Mouse (Mus musculus): ENCODE data around the gene Fabp1. TPM values are rescaled to one million over a fixed set of nuclear protein-coding genes. Genes with fewer than 3 reads are reported as not detected.

The Fabp1 gene
- total and polyA plus RNA-seq, 3 experiments, result not detected

GRCm38 (mm10) chr6:71154861-71155260, 44.8 kb upstream of the Fabp1 start:
- H3K9ac ChIP-seq (ENCODE audit: control insufficient read depth, low read depth, low read length, poor library complexity, severe bottlenecking), result no peak overlapping the region
- H3K4me3 ChIP-seq (ENCODE audit: control insufficient read depth in 1 of 2, insufficient read depth in 1 of 2, low read depth in 2 of 2, low read length in 2 of 2), result no peak overlapping the region
- no peak for TF ChIP-seq CHD2 (IDR thresholded peaks at IDR 0.05; ENCODE audit: low read length)
- TF ChIP-seq ELF1 (IDR thresholded peaks at IDR 0.05; ENCODE audit: low read depth, low read length), result no peak
- no peak for TF ChIP-seq GATA1 (IDR thresholded peaks at IDR 0.05; ENCODE audit: low read depth, low read length)
- TF ChIP-seq POLR2AphosphoS5 (IDR thresholded peaks at IDR 0.05; ENCODE audit: borderline replicate concordance, low read depth, low read length), result no peak
- TF ChIP-seq MAFK (IDR thresholded peaks at IDR 0.05; ENCODE audit: borderline replicate concordance, low read depth, low read length), result no peak
- no peak for TF ChIP-seq USF1 (IDR thresholded peaks at IDR 0.05; ENCODE audit: low read depth, low read length)
- TF ChIP-seq MEF2A (IDR thresholded peaks at IDR 0.05; ENCODE audit: extremely low read depth, insufficient replicate concordance, low read depth, low read length, poor library complexity, severe bottlenecking), result no peak
- TF ChIP-seq HCFC1 (IDR thresholded peaks at IDR 0.05; ENCODE audit: low read depth, low read length), result no peak
- no peak for TF ChIP-seq MXI1 (IDR thresholded peaks at IDR 0.05; ENCODE audit: low read depth, low read length)
- TF ChIP-seq TBP (IDR thresholded peaks at IDR 0.05; ENCODE audit: low read depth, low read length), result no peak
- TF ChIP-seq CHD1 (IDR thresholded peaks at IDR 0.05; ENCODE audit: low read depth, low read length), result no peak
- H3K36me3 ChIP-seq (ENCODE audit: control insufficient read depth in 1 of 2, insufficient read depth in 2 of 2, low read length in 2 of 2), result no peaks in the 10 kb centered on the region
- H3K4me1 ChIP-seq (ENCODE audit: control insufficient read depth in 1 of 2, insufficient read depth in 2 of 2, low read length in 2 of 2), result no peaks in the 10 kb centered on the region
- H3K27ac ChIP-seq (ENCODE audit: control insufficient read depth, low read depth, low read length), result no peak overlapping the region
- no peak for DNase-seq (ENCODE audit: low read depth, low spot score)
- H3K79me2 ChIP-seq (ENCODE audit: control insufficient read depth, insufficient read depth, low read length, poor library complexity), result no peaks in the 10 kb centered on the region
- peaks cover 0 to 4% of the 10 kb centered on the region in 2 experiments; a peak in 2 of 4 replicates for H3K27me3 ChIP-seq (ENCODE audit: control insufficient read depth in 1 of 2, insufficient read depth in 2 of 2, low read length in 2 of 2)
- H3K9me3 ChIP-seq (replicated peaks; ENCODE audit: insufficient read depth, low read length), result no peaks in the 10 kb centered on the region

GRCm38 (mm10) chr6:71156674-71157326, 42.8 kb upstream of the Fabp1 start:
- no peaks in the 10 kb centered on the region for H3K9me3 ChIP-seq (replicated peaks; ENCODE audit: insufficient read depth, low read length)
- no peaks in the 10 kb centered on the region for H3K36me3 ChIP-seq (ENCODE audit: control insufficient read depth in 1 of 2, insufficient read depth in 2 of 2, low read length in 2 of 2)
- H3K4me3 ChIP-seq (ENCODE audit: control insufficient read depth in 1 of 2, insufficient read depth in 1 of 2, low read depth in 2 of 2, low read length in 2 of 2), result peak overlapping the region; percentile 34 to 64; a peak in 3 of 4 replicates
- H3K27me3 ChIP-seq (ENCODE audit: control insufficient read depth in 1 of 2, insufficient read depth in 2 of 2, low read length in 2 of 2), result peaks cover 0 to 3% of the 10 kb centered on the region in 2 experiments; a peak in 3 of 4 replicates
- H3K4me1 ChIP-seq (ENCODE audit: control insufficient read depth in 1 of 2, insufficient read depth in 2 of 2, low read length in 2 of 2), result no peaks in the 10 kb centered on the region
- no peaks in the 10 kb centered on the region for H3K79me2 ChIP-seq (ENCODE audit: control insufficient read depth, insufficient read depth, low read length, poor library complexity)
- TF ChIP-seq POLR2AphosphoS2 (IDR thresholded peaks at IDR 0.05; ENCODE audit: low read length) (no peak), CHD1 (IDR thresholded peaks at IDR 0.05; ENCODE audit: low read depth, low read length) (no peak), EP300 (IDR thresholded peaks at IDR 0.05; ENCODE audit: low read depth in 1 of 2, low read length in 2 of 2) (no peak), CTCF (IDR thresholded peaks at IDR 0.05 in 2 of 3, conservative IDR thresholded peaks at IDR 0.05 in 1 of 3; ENCODE audit: control insufficient read depth in 1 of 3, insufficient read depth in 1 of 3, low read depth in 2 of 3, low read length in 3 of 3, poor library complexity in 1 of 3, severe bottlenecking in 1 of 3) (peak; percentile 53 to 84 (median 70)), ETS1 (IDR thresholded peaks at IDR 0.05; ENCODE audit: low read depth, low read length) (no peak), ZMIZ1 (IDR thresholded peaks at IDR 0.05; ENCODE audit: low read depth, low read length) (no peak), USF2 (IDR thresholded peaks at IDR 0.05; ENCODE audit: borderline replicate concordance in 1 of 2, insufficient read depth in 1 of 2, low read depth in 1 of 2, low read length in 2 of 2) (no peak), MYB (IDR thresholded peaks at IDR 0.05; ENCODE audit: low read depth, low read length) (no peak), TCF12 (IDR thresholded peaks at IDR 0.05; ENCODE audit: low read depth, low read length) (no peak), POLR2A (IDR thresholded peaks at IDR 0.05; ENCODE audit: control insufficient read depth in 1 of 2, insufficient read depth in 1 of 2, low read depth in 1 of 2, low read length in 2 of 2, poor library complexity in 1 of 2) (no peak), GATA1 (IDR thresholded peaks at IDR 0.05; ENCODE audit: low read depth, low read length) (no peak), MAFK (IDR thresholded peaks at IDR 0.05; ENCODE audit: borderline replicate concordance, low read depth, low read length) (no peak), ZC3H11A (IDR thresholded peaks at IDR 0.05; ENCODE audit: low read depth, low read length) (peak; percentile 31; the same call in 1 of the 2 replicates), MXI1 (IDR thresholded peaks at IDR 0.05; ENCODE audit: low read depth, low read length) (no peak), RAD21 (IDR thresholded peaks at IDR 0.05; ENCODE audit: low read depth, low read length) (peak; percentile 63), TBP (IDR thresholded peaks at IDR 0.05; ENCODE audit: low read depth, low read length) (no peak), MEF2A (IDR thresholded peaks at IDR 0.05; ENCODE audit: extremely low read depth, insufficient replicate concordance, low read depth, low read length, poor library complexity, severe bottlenecking) (no peak), MAZ (IDR thresholded peaks at IDR 0.05; ENCODE audit: low read depth, low read length) (no peak), NRF1 (IDR thresholded peaks at IDR 0.05; ENCODE audit: insufficient read depth, low read depth, low read length, poor library complexity, severe bottlenecking) (no peak), SMC3 (IDR thresholded peaks at IDR 0.05; ENCODE audit: low read depth, low read length) (peak; percentile 59)
- H3K27ac ChIP-seq (ENCODE audit: control insufficient read depth, low read depth, low read length), result no peak overlapping the region
- H3K9ac ChIP-seq (ENCODE audit: control insufficient read depth, low read depth, low read length, poor library complexity, severe bottlenecking), result no peak overlapping the region
- DNase-seq (ENCODE audit: low read depth, low spot score), result peak; percentile 46

All from MEL (cell line).